Mouse (Mus musculus) lung, embryonic 16.5 days (tissue): Measurements from ENCODE around the gene Snrpf. TPM values are rescaled to one million over a fixed set of nuclear protein-coding genes. Genes with fewer than 3 reads are reported as not detected.

ENCODE experiments used
- polyA plus RNA-seq: library from polyadenylated mRNA; unstranded; fragments of >200 nt; fragmentation: Nextera tagmentation; extraction: Ambion mirVana; gene quantifications from 2 replicates; pipeline ENCODE4 v1.2.1, GENCODE M21; 2015

Gene Snrpf
- polyA plus RNA-seq, 1 experiment from 2014 or later = 105 TPM

Other genes starting within 250 kb of the Snrpf start
- gene Lta4h, start 136.3 kb downstream of the Snrpf start, polyA plus RNA-seq = 194 and 210 TPM in 2 replicates
- gene Hal, start 100.9 kb downstream of the Snrpf start, polyA plus RNA-seq = 0.14 and 0.50 TPM in 2 replicates
- gene Amdhd1, start 49.7 kb downstream of the Snrpf start, polyA plus RNA-seq = 0.24 and 0.39 TPM in 2 replicates
- gene Ccdc38, start 49.1 kb downstream of the Snrpf start, polyA plus RNA-seq = 0.24 and 0.74 TPM in 2 replicates
- gene Ntn4, start 51.0 kb upstream of the Snrpf start, polyA plus RNA-seq = 0.36 and 0.58 TPM in 2 replicates
- 0.14 and 0.28 TPM in 2 replicates for gene Usp44, start 241.8 kb upstream of the Snrpf start, polyA plus RNA-seq